Mouse (Mus musculus) brain, embryonic 14.5 days (tissue): ENCODE results near the gene Uqcr10.

Experiments
- CTCF ChIP-seq: fragments of 200-500 bp; IDR thresholded peaks from 2 replicates; pipeline ENCODE4 v1.5.1; 2012; ENCODE audit warnings: inconsistent platforms, mild to moderate bottlenecking, moderate library complexity, borderline replicate concordance; ENCODE audit not compliant: insufficient read depth, insufficient read length; ENCODE audit errors: extremely low read depth
- POLR2A ChIP-seq: fragments of 200-500 bp; IDR thresholded peaks from 2 replicates; pipeline ENCODE4 v1.6.1; 2012; ENCODE audit warnings: mild to moderate bottlenecking, inconsistent platforms, borderline replicate concordance; ENCODE audit not compliant: poor library complexity, insufficient read depth, insufficient read length, severe bottlenecking; ENCODE audit errors: extremely low read depth

- peak; percentile 54 for TF ChIP-seq CTCF
- TF ChIP-seq POLR2A: no peak
Measured at GRCm38 (mm10) chr11:4734179-4734578, 30.0 kb upstream of the Uqcr10 start.
